Mouse (Mus musculus) cerebellum, adult 2 months (tissue): ENCODE measurements around the gene Gm20605. TPM values are rescaled to one million over a fixed set of nuclear protein-coding genes. Genes with fewer than 3 reads are reported as not detected.
A peak's percentile ranks its signal among the peaks of the same experiment; 100 is the strongest.

Experiments
- DNase-seq, 2 experiments: peaks; one replicate each; pipeline ENCODE4 v3.0.0; 2021
- H3K27ac ChIP-seq: fragments of 200-500 bp; 2 replicates; pipeline ENCODE4 v1.5.1; 2012; ENCODE audit warnings: low read length, control low read depth, inconsistent platforms; ENCODE audit not compliant: insufficient read depth
- H3K27me3 ChIP-seq: fragments of 200-500 bp; 2 replicates; pipeline ENCODE4 v1.6.1; 2012; ENCODE audit warnings: inconsistent platforms, mild to moderate bottlenecking, low read length, moderate library complexity; ENCODE audit not compliant: control insufficient read depth, insufficient read depth
- H3K4me1 ChIP-seq: fragments of 200-500 bp; 2 replicates; pipeline ENCODE4 v1.6.1; 2011; ENCODE audit warnings: low read length; ENCODE audit not compliant: control insufficient read depth, insufficient read depth
- H3K4me3 ChIP-seq: fragments of 200-500 bp; replicated peaks from 2 replicates; pipeline ENCODE3; 2011; ENCODE audit warnings: mild to moderate bottlenecking, low read depth, low read length, control low read depth; ENCODE audit not compliant: insufficient read depth
- CTCF ChIP-seq: fragments of 200-500 bp; IDR thresholded peaks from 2 replicates; pipeline ENCODE4 v1.5.1; 2011; ENCODE audit warnings: low read depth, mild to moderate bottlenecking, control low read depth, low read length, moderate library complexity, borderline replicate concordance; ENCODE audit not compliant: insufficient read depth
- POLR2A ChIP-seq: fragments of 200-500 bp; IDR thresholded peaks from 2 replicates; pipeline ENCODE4 v1.6.1; 2011; ENCODE audit warnings: low read length, control low read depth, borderline replicate concordance; ENCODE audit not compliant: insufficient read depth
- WGBS: fragments of 180-500 bp; shearing (Covaris S2); methylation state at CpG from one replicate; pipeline ENCODE4 v1.1.7; 2018; 5-methylcytosine and 5-hydroxymethylcytosine counted together
- polyA plus RNA-seq: library from polyadenylated mRNA; depleted of rRNA; stranded (reverse); fragments of >200 nt; gene quantifications from 2 replicates; pipeline ENCODE4 v1.2.3, GENCODE M21; 2012

Gm20605 gene
- polyA plus RNA-seq, 1 experiment, result 9.9 TPM

GRCm38 (mm10) chr5:137596601-137597261, 32.2 kb upstream of the Gm20605 start:
- Histone ChIP-seq H3K4me1 (peaks cover 9% of the 10 kb centered on the region), H3K27me3 (no peaks in the 10 kb centered on the region), H3K27ac (no peak overlapping the region), H3K4me3 (no peak overlapping the region)
- no peak for DNase-seq
- 51% methylated on average over 30 of the region's 30 CpGs for WGBS
- TF ChIP-seq POLR2A, result no peak
- TF ChIP-seq CTCF, result no peak

GRCm38 (mm10) chr5:137597625-137598024, 31.4 kb upstream of the Gm20605 start:
- H3K27ac ChIP-seq, result no peak overlapping the region
- H3K4me3 ChIP-seq, result no peak overlapping the region
- 94% methylated on average over 6 of the region's 6 CpGs for WGBS
- TF ChIP-seq CTCF (no peak), POLR2A (no peak)
- no peak for DNase-seq
- no peaks in the 10 kb centered on the region for H3K27me3 ChIP-seq
- peaks cover 9% of the 10 kb centered on the region for H3K4me1 ChIP-seq

GRCm38 (mm10) chr5:137598100-137598826, 30.7 kb upstream of the Gm20605 start:
- no peaks in the 10 kb centered on the region for H3K27me3 ChIP-seq
- no peak overlapping the region for H3K4me3 ChIP-seq
- peaks cover 9% of the 10 kb centered on the region for H3K4me1 ChIP-seq
- no peak overlapping the region for H3K27ac ChIP-seq
- TF ChIP-seq POLR2A (no peak), CTCF (no peak)
- WGBS, result 78% methylated on average over 2 of the region's 2 CpGs
- no peak for DNase-seq

- TF ChIP-seq CTCF, result no peak
- no peak for TF ChIP-seq POLR2A
- peak in 1 of 2 experiments; percentile 16 for DNase-seq
- WGBS, result 25% methylated on average over 9 of the region's 9 CpGs
- peaks cover 9% of the 10 kb centered on the region for H3K4me1 ChIP-seq
- no peaks in the 10 kb centered on the region for H3K27me3 ChIP-seq
- H3K4me3 ChIP-seq, result peak overlapping the region; percentile 99
- H3K27ac ChIP-seq, result no peak overlapping the region
Measured at GRCm38 (mm10) chr5:137599600-137599999, 29.4 kb upstream of the Gm20605 start.

GRCm38 (mm10) chr5:137600281-137600618, 28.7 kb upstream of the Gm20605 start:
- Histone ChIP-seq H3K27me3 (no peaks in the 10 kb centered on the region), H3K4me1 (peaks cover 9% of the 10 kb centered on the region), H3K4me3 (peak overlapping the region; percentile 99), H3K27ac (peak overlapping the region; percentile 51; the same call in 1 of the 2 replicates)
- TF ChIP-seq POLR2A, result no peak
- no peak for TF ChIP-seq CTCF
- no peak for DNase-seq
- under 1% methylated on average over 19 of the region's 19 CpGs for WGBS

GRCm38 (mm10) chr5:137600619-137601364, 28.2 kb upstream of the Gm20605 start, which contains the start of gene Mospd3:
Mospd3 (minus strand) TSS chr5:137601058.
- DNase-seq, result peak; percentile 96 to 98
- peak within 1 kb of the TSS; percentile 99 for H3K4me3 ChIP-seq
- WGBS, result under 1% methylated on average over 41 of the region's 41 CpGs
- no peaks in the 10 kb centered on the region for H3K27me3 ChIP-seq
- peak within 1 kb of the TSS; percentile 83 for H3K27ac ChIP-seq
- TF ChIP-seq CTCF (no peak), POLR2A (peak; percentile 62; the same call in 1 of the 2 replicates)
- H3K4me1 ChIP-seq, result peaks cover 9% of the 10 kb centered on the region

GRCm38 (mm10) chr5:137601365-137601729, 27.6 kb upstream of the Gm20605 start:
- WGBS, result under 1% methylated on average over 22 of the region's 22 CpGs
- no peak overlapping the region for H3K27ac ChIP-seq
- DNase-seq, result peak in 1 of 2 experiments; percentile 28
- no peaks in the 10 kb centered on the region for H3K27me3 ChIP-seq
- no peak for TF ChIP-seq CTCF
- no peak for TF ChIP-seq POLR2A
- peaks cover 9% of the 10 kb centered on the region for H3K4me1 ChIP-seq
- H3K4me3 ChIP-seq, result peak overlapping the region; percentile 99
